Mouse (Mus musculus) liver, adult 2 months (tissue): ENCODE results near the gene Ttc16. TPM values are rescaled to one million over a fixed set of nuclear protein-coding genes. Genes with fewer than 3 reads are reported as not detected.

ENCODE experiments used
- DNase-seq: peaks from one replicate; pipeline ENCODE4 v3.0.0-alpha.2; 2011; ENCODE audit warnings: low read depth, low spot score; ENCODE audit errors: extremely low read depth
- H3K27ac ChIP-seq: fragments of 200-500 bp; replicated peaks from 2 replicates; pipeline ENCODE4 v1.5.1; 2012; ENCODE audit warnings: low read depth, mild to moderate bottlenecking, control low read depth, inconsistent platforms, low read length; ENCODE audit not compliant: insufficient read depth
- H3K27me3 ChIP-seq: fragments of 200-500 bp; 2 replicates; pipeline ENCODE4 v1.6.1; 2012; ENCODE audit warnings: mild to moderate bottlenecking, moderate library complexity, low read length, inconsistent platforms; ENCODE audit not compliant: control insufficient read depth, insufficient read depth
- H3K36me3 ChIP-seq: fragments of 200-500 bp; 2 replicates; pipeline ENCODE4 v1.6.1; 2012; ENCODE audit warnings: low read length, inconsistent platforms; ENCODE audit not compliant: control insufficient read depth, insufficient read depth
- H3K4me1 ChIP-seq: fragments of 200-500 bp; 2 replicates; pipeline ENCODE4 v1.6.1; 2011; ENCODE audit warnings: low read length; ENCODE audit not compliant: control insufficient read depth, insufficient read depth
- H3K4me3 ChIP-seq: fragments of 200-500 bp; 2 replicates; pipeline ENCODE4 v1.5.1; 2011; ENCODE audit warnings: low read depth, mild to moderate bottlenecking, control low read depth, low read length, moderate library complexity; ENCODE audit not compliant: insufficient read depth
- H3K79me2 ChIP-seq: fragments of 200-500 bp; 2 replicates; pipeline ENCODE4 v1.6.1; 2012; ENCODE audit warnings: inconsistent platforms, mild to moderate bottlenecking, low read length, moderate library complexity; ENCODE audit not compliant: control insufficient read depth, insufficient read depth
- H3K9ac ChIP-seq: fragments of 200-500 bp; 2 replicates; pipeline ENCODE4 v1.6.1; 2012; ENCODE audit warnings: low read depth, mild to moderate bottlenecking, control low read depth, inconsistent platforms, low read length
- CTCF ChIP-seq: fragments of 200-500 bp; IDR thresholded peaks from 2 replicates; pipeline ENCODE4 v1.5.1; 2011; ENCODE audit warnings: low read depth, low read length, control low read depth
- POLR2A ChIP-seq: fragments of 200-500 bp; IDR thresholded peaks from 2 replicates; pipeline ENCODE4 v1.6.1; 2011; ENCODE audit warnings: low read length, control low read depth; ENCODE audit not compliant: insufficient read depth; ENCODE audit errors: extremely low read depth
- WGBS: fragments of 180-500 bp; shearing (Covaris S2); methylation state at CpG from one replicate; pipeline ENCODE4 v1.1.7; 2018; 5-methylcytosine and 5-hydroxymethylcytosine counted together
- polyA plus RNA-seq: library from polyadenylated mRNA; depleted of rRNA; stranded (reverse); fragments of >200 nt; gene quantifications from 2 replicates; pipeline ENCODE4 v1.2.3, GENCODE M21; 2012
- total RNA-seq: library from RNA; depleted of rRNA; stranded (reverse); fragments of >200 nt; gene quantifications from 2 replicates; pipeline ENCODE4 v1.2.3, GENCODE M21; 2014

Gene Ttc16
- total and polyA plus RNA-seq, 2 experiments = under 0.01 to 0.10 TPM

- no peaks in the 10 kb centered on the region for H3K27me3 ChIP-seq
- no peaks in the 10 kb centered on the region for H3K36me3 ChIP-seq
- H3K9ac ChIP-seq = no peak overlapping the region
- WGBS = 90% methylated on average over 8 of the region's 8 CpGs
- no peaks in the 10 kb centered on the region for H3K79me2 ChIP-seq
- H3K4me3 ChIP-seq = no peak overlapping the region
- H3K27ac ChIP-seq = no peak overlapping the region
- TF ChIP-seq POLR2A (no peak), CTCF (no peak)
- DNase-seq = no peak
- peaks cover 5% of the 10 kb centered on the region for H3K4me1 ChIP-seq
Measured at GRCm38 (mm10) chr2:32772626-32773279, 2.7 kb downstream of the Ttc16 start.

DNA sequence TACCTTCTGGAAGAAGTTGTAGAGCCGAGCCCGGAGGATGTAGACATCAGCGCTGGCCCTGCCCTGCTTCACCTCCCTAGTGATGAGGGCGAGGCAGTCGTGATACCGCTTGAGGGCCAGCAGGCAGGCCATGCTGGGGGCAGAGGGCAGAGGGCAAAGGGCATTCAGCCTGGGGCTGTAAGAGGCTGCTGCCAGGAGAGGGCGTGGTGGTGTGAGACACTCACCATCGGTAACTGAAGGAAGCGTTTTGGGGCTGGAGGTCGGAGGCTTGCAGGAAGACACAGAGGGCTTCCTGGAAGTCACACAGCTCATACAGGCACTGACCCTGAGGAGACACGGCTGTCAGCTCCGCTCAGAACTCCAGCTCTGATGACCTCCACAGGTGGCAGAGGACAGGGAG, 3.5 kb downstream of the Ttc16 start:
- DNase-seq = peak; percentile 68
- no peaks in the 10 kb centered on the region for H3K27me3 ChIP-seq
- H3K79me2 ChIP-seq = no peaks in the 10 kb centered on the region
- TF ChIP-seq POLR2A (no peak), CTCF (peak; percentile 62)
- no peak overlapping the region for H3K4me3 ChIP-seq
- 23% methylated on average over 12 of the region's 12 CpGs for WGBS
- peaks cover 5% of the 10 kb centered on the region for H3K4me1 ChIP-seq
- no peak overlapping the region for H3K27ac ChIP-seq
- H3K9ac ChIP-seq = no peak overlapping the region
- H3K36me3 ChIP-seq = no peaks in the 10 kb centered on the region

- H3K9ac ChIP-seq = no peak overlapping the region
- peaks cover 5% of the 10 kb centered on the region for H3K4me1 ChIP-seq
- H3K27me3 ChIP-seq = no peaks in the 10 kb centered on the region
- H3K79me2 ChIP-seq = no peaks in the 10 kb centered on the region
- H3K27ac ChIP-seq = no peak overlapping the region
- no peak overlapping the region for H3K4me3 ChIP-seq
- H3K36me3 ChIP-seq = no peaks in the 10 kb centered on the region
- WGBS = 92% methylated on average over 5 of the region's 5 CpGs
- TF ChIP-seq POLR2A (no peak), CTCF (no peak)
- DNase-seq = no peak
Measured at GRCm38 (mm10) chr2:32769327-32770085, 5.9 kb downstream of the Ttc16 start.

- Histone ChIP-seq H3K9ac (no peak overlapping the region), H3K27me3 (no peaks in the 10 kb centered on the region), H3K4me3 (no peak overlapping the region), H3K36me3 (no peaks in the 10 kb centered on the region), H3K4me1 (peaks cover 5% of the 10 kb centered on the region), H3K27ac (no peak overlapping the region), H3K79me2 (no peaks in the 10 kb centered on the region)
- no peak for DNase-seq
- 72% methylated on average over 19 of the region's 19 CpGs for WGBS
- TF ChIP-seq POLR2A (no peak), CTCF (no peak)
Measured at GRCm38 (mm10) chr2:32768661-32769285, 6.7 kb downstream of the Ttc16 start.

- no peaks in the 10 kb centered on the region for H3K36me3 ChIP-seq
- no peaks in the 10 kb centered on the region for H3K79me2 ChIP-seq
- H3K27me3 ChIP-seq = no peaks in the 10 kb centered on the region
- H3K4me1 ChIP-seq = peaks cover 5% of the 10 kb centered on the region
- DNase-seq = no peak
- no peak for TF ChIP-seq CTCF
- TF ChIP-seq POLR2A = no peak
- no peak overlapping the region for H3K4me3 ChIP-seq
- no peak overlapping the region for H3K27ac ChIP-seq
- WGBS = 87% methylated on average over 12 of the region's 12 CpGs
- H3K9ac ChIP-seq = no peak overlapping the region
Measured at GRCm38 (mm10) chr2:32767241-32767640, 8.2 kb downstream of the Ttc16 start.

- no peak overlapping the region for H3K27ac ChIP-seq
- no peaks in the 10 kb centered on the region for H3K4me1 ChIP-seq
- H3K27me3 ChIP-seq = no peaks in the 10 kb centered on the region
- DNase-seq = no peak
- no peaks in the 10 kb centered on the region for H3K79me2 ChIP-seq
- no peak for TF ChIP-seq POLR2A
- TF ChIP-seq CTCF = peak; percentile 42; the same call in 1 of the 2 replicates
- no peak overlapping the region for H3K4me3 ChIP-seq
- 89% methylated on average over 3 of the region's 3 CpGs for WGBS
- H3K9ac ChIP-seq = no peak overlapping the region
- no peaks in the 10 kb centered on the region; the same call in 1 of the 2 replicates for H3K36me3 ChIP-seq
Measured at GRCm38 (mm10) chr2:32763353-32763752, 12.1 kb downstream of the Ttc16 start.
